In genomic region chr19:47314076-47314941, GRCm38 (mm10) we compare ENCODE assay signal across 7 mouse cellular contexts.
DNase-seq lines count a peak whose midpoint lies in the region; ATAC-seq lines count a peak whose summit lies in the region.

No protein-coding gene starts in this region.

- H3K36me3 ChIP-seq in hindbrain, embryonic 14.5 days (replicated peaks; ENCODE audit: control insufficient read depth, insufficient read depth) = no peaks in the 10 kb centered on the region
- no peaks in the 10 kb centered on the region; the same call in 1 of the 2 replicates for H3K36me3 ChIP-seq in liver, embryonic 11.5 days (ENCODE audit: control insufficient read depth, insufficient read depth, low read length)
- H3K36me3 ChIP-seq in neural tube, embryonic 11.5 days (ENCODE audit: control insufficient read depth, insufficient read depth, low read length) = no peaks in the 10 kb centered on the region

- ATAC-seq in hindbrain, embryonic 14.5 days (ENCODE audit: low FRiP score) = peak; percentile 25; the same call in 1 of the 2 replicates
- ATAC-seq in liver, embryonic 11.5 days (replicated peaks; ENCODE audit: low FRiP score) = peak; percentile 26; the same call in 1 of the 2 replicates
- ATAC-seq in neural tube, embryonic 11.5 days (ENCODE audit: insufficient read depth, low FRiP score, low TSS enrichment) = peak; percentile 57; the same call in 1 of the 2 replicates
- ATAC-seq in megakaryocyte-erythroid progenitor cell, adult 5-6 weeks (replicated peaks; ENCODE audit: low FRiP score, low TSS enrichment, poor library complexity, severe bottlenecking) = no peak

- H3K4me1 ChIP-seq in hindbrain, embryonic 14.5 days (replicated peaks; ENCODE audit: control insufficient read depth, insufficient read depth, low read length) = peaks cover 15% of the 10 kb centered on the region
- peaks cover 32% of the 10 kb centered on the region for H3K4me1 ChIP-seq in liver, embryonic 11.5 days (replicated peaks; ENCODE audit: control insufficient read depth, insufficient read depth, low read length)
- peaks cover 15% of the 10 kb centered on the region for H3K4me1 ChIP-seq in neural tube, embryonic 11.5 days (ENCODE audit: control insufficient read depth, insufficient read depth, low read length)

- no peaks in the 10 kb centered on the region for H3K9me3 ChIP-seq in hindbrain, embryonic 14.5 days (ENCODE audit: control insufficient read depth, low read length)
- no peaks in the 10 kb centered on the region for H3K9me3 ChIP-seq in liver, embryonic 11.5 days (ENCODE audit: control insufficient read depth, low read length)
- no peaks in the 10 kb centered on the region for H3K9me3 ChIP-seq in neural tube, embryonic 11.5 days (ENCODE audit: control insufficient read depth, low read length)

- peak overlapping the region; percentile 37; the same call in 1 of the 2 replicates for H3K9ac ChIP-seq in hindbrain, embryonic 14.5 days
- peak overlapping the region; percentile 63 for H3K9ac ChIP-seq in liver, embryonic 11.5 days (ENCODE audit: low read depth, low read length)
- peak overlapping the region; percentile 63 for H3K9ac ChIP-seq in neural tube, embryonic 11.5 days (ENCODE audit: low read length)

- peak overlapping the region; percentile 27; the same call in 1 of the 2 replicates for H3K27ac ChIP-seq in hindbrain, embryonic 14.5 days
- H3K27ac ChIP-seq in liver, embryonic 11.5 days (ENCODE audit: low read depth, low read length) = peak overlapping the region; percentile 79
- H3K27ac ChIP-seq in neural tube, embryonic 11.5 days (ENCODE audit: low read depth, low read length) = peak overlapping the region; percentile 28

- WGBS in hindbrain, embryonic 14.5 days = 5% methylated on average over 47 of the region's 49 CpGs
- WGBS in liver, embryonic 11.5 days = 12% methylated on average over 48 of the region's 49 CpGs
- WGBS in neural tube, embryonic 11.5 days = 1% methylated on average over 43 of the region's 49 CpGs

- H3K4me2 ChIP-seq in hindbrain, embryonic 14.5 days (replicated peaks) = peak overlapping the region; percentile 44
- H3K4me2 ChIP-seq in liver, embryonic 11.5 days = peak overlapping the region; percentile 70
- peak overlapping the region; percentile 50 for H3K4me2 ChIP-seq in neural tube, embryonic 11.5 days (ENCODE audit: low read depth)

- DNase-seq in MN1 (ENCODE audit: low spot score) = peak; percentile 75
- DNase-seq in adrenal gland, postnatal 36 days = peak; percentile 56 to 75
- DNase-seq in gastrocnemius, adult 8-10 months (ENCODE audit: low spot score in 2 of 2) = peak; percentile 78 to 86
- no peak for DNase-seq in hindbrain, embryonic 14.5 days (ENCODE audit: low spot score)
- DNase-seq in liver, embryonic 11.5 days (ENCODE audit: low spot score) = no peak
- DNase-seq in neural tube, embryonic 11.5 days (ENCODE audit: low spot score) = peak; percentile 72

- H3K27me3 ChIP-seq in hindbrain, embryonic 14.5 days (ENCODE audit: control insufficient read depth, insufficient read depth, low read length) = no peaks in the 10 kb centered on the region
- H3K27me3 ChIP-seq in liver, embryonic 11.5 days (replicated peaks; ENCODE audit: control insufficient read depth, insufficient read depth, low read length) = peaks cover 18% of the 10 kb centered on the region
- no peaks in the 10 kb centered on the region for H3K27me3 ChIP-seq in neural tube, embryonic 11.5 days (ENCODE audit: control insufficient read depth, insufficient read depth, low read length)

- H3K4me3 ChIP-seq in hindbrain, embryonic 14.5 days (replicated peaks; ENCODE audit: low read length) = peak overlapping the region; percentile 15
- peak overlapping the region; percentile 49 for H3K4me3 ChIP-seq in liver, embryonic 11.5 days (ENCODE audit: low read depth, low read length)
- peak overlapping the region; percentile 35 for H3K4me3 ChIP-seq in neural tube, embryonic 11.5 days (ENCODE audit: low read depth, low read length)

Comparison
In these comparisons a context has a peak if more than half of its experiments do, and no peak if none do; other contexts are left out.
1. DNase-seq: peak in MN1 (single experiment), adrenal gland, postnatal 36 days (2 of 2), gastrocnemius, adult 8-10 months (2 of 2) and neural tube, embryonic 11.5 days (single experiment); none in hindbrain, embryonic 14.5 days (single experiment) and liver, embryonic 11.5 days (single experiment).
2. H3K27ac ChIP-seq: peak in every context shown above with its lines; median percentile 79 in liver, embryonic 11.5 days; 28 in neural tube, embryonic 11.5 days; 27 in hindbrain, embryonic 14.5 days.
3. Peak in every context shown above with its lines, with median percentiles within 50 percentile points of each other: H3K4me2 ChIP-seq, H3K4me3 ChIP-seq and H3K9ac ChIP-seq.